Mouse (Mus musculus) hematopoietic multipotent progenitor cell, adult 10-12 weeks (in vitro differentiated cells): ENCODE results near the gene Mlana. TPM values are rescaled to one million over a fixed set of nuclear protein-coding genes. Genes with fewer than 3 reads are reported as not detected.

ENCODE experiments used
- polyA plus RNA-seq: library from polyadenylated mRNA; stranded (reverse); fragments of >175 nt; gene quantifications from 2 replicates; pipeline ENCODE4 v1.2.3, GENCODE M21; 2012; ENCODE audit warnings: low replicate concordance

The Mlana gene
- not detected in 2 replicates for polyA plus RNA-seq

GRCm38 (mm10) chr19:29697245-29697874, at the start of gene Mlana:
Gene Mlana (plus strand): TSS chr19:29697824.

Other genes starting within 250 kb of the Mlana start
- 7.2 and 11.4 TPM in 2 replicates for gene Ric1, start 175.5 kb upstream of the Mlana start, polyA plus RNA-seq
- 12.1 and 25.8 TPM in 2 replicates for gene Ermp1, start 49.4 kb upstream of the Mlana start, polyA plus RNA-seq
- 2.7 and 3.2 TPM in 2 replicates for gene 9930021J03Rik, start 108.2 kb downstream of the Mlana start, polyA plus RNA-seq
- 0.49 and 4.4 TPM in 2 replicates for gene Ranbp6, start 115.2 kb downstream of the Mlana start, polyA plus RNA-seq
- not detected in 2 replicates for gene Il33, start 227.3 kb downstream of the Mlana start, polyA plus RNA-seq